Mouse (Mus musculus) myocyte (in vitro differentiated cells): ENCODE measurements around the gene Chga.

Experiments used
- CEBPB ChIP-seq: IDR thresholded peaks from 2 replicates; pipeline ENCODE4 v1.6.1; 2011; ENCODE audit warnings: mild to moderate bottlenecking, moderate library complexity; ENCODE audit not compliant: poor library complexity, insufficient read depth, severe bottlenecking
- E2F4 ChIP-seq: IDR thresholded peaks from one replicate; pipeline ENCODE4 v1.6.1; 2011; ENCODE audit warnings: mild to moderate bottlenecking, control low read depth, moderate library complexity; ENCODE audit not compliant: insufficient read depth
- MAX ChIP-seq: IDR thresholded peaks from one replicate; pipeline ENCODE4 v1.6.1; 2011; ENCODE audit warnings: low read depth, mild to moderate bottlenecking, control low read depth
- MYOD1 ChIP-seq, 3 experiments: IDR thresholded peaks; one replicate each; pipeline ENCODE4 v1.6.1; 2011; ENCODE audit warnings: control low read depth in 2 of 3, low read depth in 2 of 3, mild to moderate bottlenecking in 2 of 3, moderate library complexity in 1 of 3; ENCODE audit not compliant: insufficient read length in 2 of 3, control insufficient read depth in 1 of 3
- MYOG ChIP-seq, 3 experiments: IDR thresholded peaks; one replicate each; pipeline ENCODE4 v1.6.1; 2011; ENCODE audit warnings: control low read depth in 2 of 3, low read depth in 2 of 3, mild to moderate bottlenecking in 2 of 3; ENCODE audit not compliant: insufficient read length in 2 of 3, control insufficient read depth in 1 of 3, insufficient read depth in 1 of 3
- POLR2A ChIP-seq: IDR thresholded peaks from one replicate; pipeline ENCODE4 v1.6.1; 2011; ENCODE audit warnings: low read depth, mild to moderate bottlenecking, control low read depth, moderate library complexity; ENCODE audit not compliant: insufficient read length
- POLR2AphosphoS2 ChIP-seq: IDR thresholded peaks from one replicate; pipeline ENCODE4 v1.6.1; 2011; ENCODE audit warnings: low read depth, control low read depth; ENCODE audit not compliant: insufficient read length
- SRF ChIP-seq: IDR thresholded peaks from one replicate; pipeline ENCODE4 v1.6.1; 2011; ENCODE audit warnings: low read depth; ENCODE audit not compliant: control insufficient read depth, insufficient read length
- TCF12 ChIP-seq: IDR thresholded peaks from one replicate; pipeline ENCODE4 v1.6.1; 2011; ENCODE audit warnings: mild to moderate bottlenecking, control low read depth; ENCODE audit not compliant: poor library complexity, insufficient read depth, severe bottlenecking
- TCF3 ChIP-seq: IDR thresholded peaks from one replicate; pipeline ENCODE4 v1.6.1; 2011; ENCODE audit warnings: low read depth, control low read depth; ENCODE audit not compliant: insufficient read length
- USF1 ChIP-seq: IDR thresholded peaks from one replicate; pipeline ENCODE4 v1.6.1; 2011; ENCODE audit warnings: low read depth, mild to moderate bottlenecking, control low read depth, moderate library complexity

DNA sequence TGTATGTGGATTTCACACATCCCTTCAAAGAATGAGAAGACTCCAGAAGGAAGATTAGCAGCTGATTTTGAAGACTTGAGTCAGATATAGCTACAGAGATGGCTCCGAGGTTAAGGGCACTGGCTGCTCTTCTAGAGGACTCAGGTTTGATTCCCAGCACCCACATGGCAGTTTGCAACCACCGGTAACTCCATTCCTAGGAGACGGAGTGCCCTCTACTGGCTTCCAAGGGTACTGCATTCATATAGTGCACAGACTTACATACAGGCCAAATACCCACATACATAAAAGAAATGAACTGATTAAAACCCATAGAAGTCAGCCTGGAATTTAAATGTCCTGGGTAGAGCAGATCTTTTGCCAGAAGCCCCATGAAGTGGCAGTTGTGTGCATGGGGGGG, 43.8 kb downstream of the Chga start:
- TF ChIP-seq POLR2A (no peak), E2F4 (no peak), MYOG (IDR thresholded peaks at IDR 0.05; ENCODE audit: control insufficient read depth in 1 of 3, insufficient read depth in 1 of 3, insufficient read length in 2 of 3, low read depth in 2 of 3) (no peak), MAX (no peak), CEBPB (no peak), POLR2AphosphoS2 (no peak), MYOD1 (IDR thresholded peaks at IDR 0.05; ENCODE audit: control insufficient read depth in 1 of 3, insufficient read length in 2 of 3, low read depth in 2 of 3) (no peak), USF1 (no peak), TCF3 (no peak), TCF12 (no peak), SRF (no peak)
